Mouse (Mus musculus) forebrain, embryonic 15.5 days (tissue): ENCODE data around the gene Fam107a. TPM values are rescaled to one million over a fixed set of nuclear protein-coding genes. Genes with fewer than 3 reads are reported as not detected.

Source experiments
- ATAC-seq: fragments of 200-750 bp; cut with Nextera tagmentation; replicated peaks from 2 replicates; pipeline ENCODE4 v1.8.0; 2017; ENCODE audit warnings: mild to moderate bottlenecking, moderate TSS enrichment, moderate library complexity
- H3K27ac ChIP-seq: fragments of 300-500 bp; sonication (generic); replicated peaks from 2 replicates; pipeline ENCODE4 v1.5.1; 2015; ENCODE audit warnings: mild to moderate bottlenecking, inconsistent platforms
- H3K27me3 ChIP-seq: fragments of 300-500 bp; sonication (generic); 2 replicates; pipeline ENCODE4 v1.6.1; 2015; ENCODE audit warnings: inconsistent platforms
- H3K36me3 ChIP-seq: fragments of 300-500 bp; sonication (generic); 2 replicates; pipeline ENCODE4 v1.6.1; 2015; ENCODE audit warnings: mild to moderate bottlenecking, inconsistent platforms
- H3K4me1 ChIP-seq: fragments of 300-500 bp; sonication (generic); 2 replicates; pipeline ENCODE4 v1.6.1; 2015; ENCODE audit warnings: inconsistent platforms
- H3K4me2 ChIP-seq: fragments of 300-500 bp; sonication (generic); replicated peaks from 2 replicates; pipeline ENCODE4 v1.6.1; 2015; ENCODE audit warnings: mild to moderate bottlenecking, inconsistent platforms
- H3K4me3 ChIP-seq: fragments of 300-500 bp; sonication (generic); 2 replicates; pipeline ENCODE4 v1.5.1; 2015; ENCODE audit warnings: mild to moderate bottlenecking, inconsistent platforms
- H3K9ac ChIP-seq: fragments of 300-500 bp; sonication (generic); replicated peaks from 2 replicates; pipeline ENCODE4 v1.6.1; 2015; ENCODE audit warnings: mild to moderate bottlenecking, inconsistent platforms
- H3K9me3 ChIP-seq: fragments of 300-500 bp; sonication (generic); 2 replicates; pipeline ENCODE4 v1.6.1; 2016; ENCODE audit warnings: inconsistent platforms
- WGBS: fragments of 180-500 bp; shearing (Covaris S2); methylation state at CpG from one replicate; pipeline ENCODE4 v1.1.7; 2015; ENCODE audit warnings: mixed read lengths; 5-methylcytosine and 5-hydroxymethylcytosine counted together
- polyA plus RNA-seq: library from polyadenylated mRNA; unstranded; fragments of >200 nt; fragmentation: Nextera tagmentation; extraction: Ambion mirVana; gene quantifications from 2 replicates; pipeline ENCODE4 v1.2.1, GENCODE M21; 2015

The Fam107a gene
- polyA plus RNA-seq, result 0.24 and 0.34 TPM in 2 replicates

GRCm38 (mm10) chr14:8317194-8318097, at the start of gene Fam107a:
TSS of gene Fam107a (minus strand) at chr14:8318023.
- Histone ChIP-seq H3K9me3 (no peaks in the 10 kb centered on the region), H3K4me2 (peak within 1 kb of the TSS; percentile 47), H3K9ac (peak within 1 kb of the TSS; percentile 35; the same call in 1 of the 2 replicates), H3K36me3 (no peaks in the 10 kb centered on the region), H3K27me3 (peaks cover 30% of the 10 kb centered on the region), H3K27ac (no peak within 1 kb of the TSS), H3K4me3 (peak within 1 kb of the TSS; percentile 31), H3K4me1 (peaks cover 19% of the 10 kb centered on the region)
- WGBS, result 13% methylated on average over 41 of the region's 41 CpGs
- peak; percentile 35; the same call in 1 of the 2 replicates for ATAC-seq

- 0% methylated on average over 1 of the region's 1 CpGs for WGBS
- peaks cover 10% of the 10 kb centered on the region for H3K4me1 ChIP-seq
- H3K9ac ChIP-seq, result no peak overlapping the region
- no peaks in the 10 kb centered on the region for H3K27me3 ChIP-seq
- H3K9me3 ChIP-seq, result no peaks in the 10 kb centered on the region
- ATAC-seq, result peak; percentile 17; the same call in 1 of the 2 replicates
- no peak overlapping the region for H3K27ac ChIP-seq
- no peak overlapping the region for H3K4me2 ChIP-seq
- H3K36me3 ChIP-seq, result no peaks in the 10 kb centered on the region
- H3K4me3 ChIP-seq, result no peak overlapping the region
Observed at GRCm38 (mm10) chr14:8367121-8367520, 49.3 kb upstream of the Fam107a start.

- no peak overlapping the region for H3K9ac ChIP-seq
- H3K9me3 ChIP-seq, result no peaks in the 10 kb centered on the region
- no peak overlapping the region for H3K4me2 ChIP-seq
- no peaks in the 10 kb centered on the region for H3K27me3 ChIP-seq
- WGBS, result 72% methylated on average over 6 of the region's 6 CpGs
- H3K4me1 ChIP-seq, result peaks cover 10% of the 10 kb centered on the region
- H3K4me3 ChIP-seq, result no peak overlapping the region
- ATAC-seq, result no peak
- H3K36me3 ChIP-seq, result no peaks in the 10 kb centered on the region
- H3K27ac ChIP-seq, result no peak overlapping the region
Observed at GRCm38 (mm10) chr14:8365833-8366232, 48.0 kb upstream of the Fam107a start.

- Histone ChIP-seq H3K27ac (no peak overlapping the region), H3K9ac (no peak overlapping the region), H3K4me3 (no peak overlapping the region), H3K9me3 (no peaks in the 10 kb centered on the region), H3K4me2 (no peak overlapping the region), H3K36me3 (no peaks in the 10 kb centered on the region), H3K27me3 (no peaks in the 10 kb centered on the region), H3K4me1 (peaks cover 3% of the 10 kb centered on the region; the same call in 1 of the 2 replicates)
- WGBS, result 91% methylated on average over 9 of the region's 9 CpGs
- ATAC-seq, result no peak
Observed at GRCm38 (mm10) chr14:8356836-8357235, 39.0 kb upstream of the Fam107a start.

- Histone ChIP-seq H3K27ac (no peak overlapping the region), H3K4me3 (no peak overlapping the region), H3K9me3 (no peaks in the 10 kb centered on the region), H3K4me1 (peaks cover 3% of the 10 kb centered on the region; the same call in 1 of the 2 replicates), H3K9ac (no peak overlapping the region), H3K27me3 (no peaks in the 10 kb centered on the region), H3K4me2 (no peak overlapping the region), H3K36me3 (no peaks in the 10 kb centered on the region)
- 43% methylated on average over 6 of the region's 6 CpGs for WGBS
- ATAC-seq, result peak; percentile 91
Observed at GRCm38 (mm10) chr14:8355999-8356501, 38.2 kb upstream of the Fam107a start.

- Histone ChIP-seq H3K4me3 (no peak overlapping the region), H3K27me3 (no peaks in the 10 kb centered on the region), H3K4me2 (no peak overlapping the region), H3K27ac (no peak overlapping the region), H3K9ac (no peak overlapping the region), H3K9me3 (no peaks in the 10 kb centered on the region), H3K4me1 (no peaks in the 10 kb centered on the region), H3K36me3 (no peaks in the 10 kb centered on the region)
- ATAC-seq, result no peak
- WGBS, result 72% methylated on average over 9 of the region's 9 CpGs
Observed at GRCm38 (mm10) chr14:8348927-8349326, 31.1 kb upstream of the Fam107a start.

- WGBS, result 19% methylated on average over 7 of the region's 7 CpGs
- peak; percentile 63 for ATAC-seq
Observed at GRCm38 (mm10) chr14:8346255-8346997, 28.6 kb upstream of the Fam107a start.

GRCm38 (mm10) chr14:8345566-8345965, 27.7 kb upstream of the Fam107a start:
- no peaks in the 10 kb centered on the region for H3K9me3 ChIP-seq
- H3K4me3 ChIP-seq, result no peak overlapping the region
- ATAC-seq, result no peak
- H3K27ac ChIP-seq, result no peak overlapping the region
- no peak overlapping the region for H3K9ac ChIP-seq
- no peaks in the 10 kb centered on the region for H3K4me1 ChIP-seq
- 70% methylated on average over 4 of the region's 4 CpGs for WGBS
- H3K27me3 ChIP-seq, result no peaks in the 10 kb centered on the region
- H3K36me3 ChIP-seq, result no peaks in the 10 kb centered on the region
- H3K4me2 ChIP-seq, result no peak overlapping the region

More at GRCm38 (mm10) chr14:8346255-8346997, 28.6 kb upstream of the Fam107a start:
- Histone ChIP-seq H3K27ac (no peak overlapping the region), H3K4me3 (no peak overlapping the region), H3K36me3 (no peaks in the 10 kb centered on the region), H3K9ac (no peak overlapping the region), H3K4me2 (no peak overlapping the region), H3K9me3 (no peaks in the 10 kb centered on the region), H3K4me1 (no peaks in the 10 kb centered on the region), H3K27me3 (no peaks in the 10 kb centered on the region)

- Histone ChIP-seq H3K4me3 (no peak overlapping the region), H3K27me3 (no peaks in the 10 kb centered on the region), H3K4me1 (no peaks in the 10 kb centered on the region), H3K36me3 (no peaks in the 10 kb centered on the region), H3K4me2 (no peak overlapping the region), H3K27ac (no peak overlapping the region), H3K9ac (no peak overlapping the region), H3K9me3 (no peaks in the 10 kb centered on the region)
- 55% methylated on average over 5 of the region's 5 CpGs for WGBS
- no peak for ATAC-seq
Observed at GRCm38 (mm10) chr14:8342509-8343106, 24.8 kb upstream of the Fam107a start.

- 64% methylated on average over 4 of the region's 4 CpGs for WGBS
- ATAC-seq, result no peak
- H3K36me3 ChIP-seq, result no peaks in the 10 kb centered on the region
- no peaks in the 10 kb centered on the region for H3K4me1 ChIP-seq
- no peak overlapping the region for H3K4me3 ChIP-seq
- H3K27me3 ChIP-seq, result no peaks in the 10 kb centered on the region
- no peak overlapping the region for H3K4me2 ChIP-seq
- no peaks in the 10 kb centered on the region for H3K9me3 ChIP-seq
- no peak overlapping the region for H3K27ac ChIP-seq
- H3K9ac ChIP-seq, result no peak overlapping the region
Observed at GRCm38 (mm10) chr14:8340226-8340625, 22.4 kb upstream of the Fam107a start.

GRCm38 (mm10) chr14:8335947-8336346, 18.1 kb upstream of the Fam107a start:
- no peak overlapping the region for H3K9ac ChIP-seq
- H3K4me1 ChIP-seq, result peaks cover 12% of the 10 kb centered on the region
- H3K36me3 ChIP-seq, result no peaks in the 10 kb centered on the region
- no peak overlapping the region for H3K27ac ChIP-seq
- no peak for ATAC-seq
- H3K4me3 ChIP-seq, result no peak overlapping the region
- no peaks in the 10 kb centered on the region for H3K9me3 ChIP-seq
- H3K4me2 ChIP-seq, result no peak overlapping the region
- WGBS, result 55% methylated on average over 10 of the region's 10 CpGs
- H3K27me3 ChIP-seq, result no peaks in the 10 kb centered on the region
